Mouse (Mus musculus): Measurements from ENCODE around the gene Cadps2. TPM values are rescaled to one million over a fixed set of nuclear protein-coding genes. Genes with fewer than 3 reads are reported as not detected.

Gene Cadps2
- total RNA-seq, 2 experiments from 2014 or later, result 1.5 to 1.9 TPM

DNA sequence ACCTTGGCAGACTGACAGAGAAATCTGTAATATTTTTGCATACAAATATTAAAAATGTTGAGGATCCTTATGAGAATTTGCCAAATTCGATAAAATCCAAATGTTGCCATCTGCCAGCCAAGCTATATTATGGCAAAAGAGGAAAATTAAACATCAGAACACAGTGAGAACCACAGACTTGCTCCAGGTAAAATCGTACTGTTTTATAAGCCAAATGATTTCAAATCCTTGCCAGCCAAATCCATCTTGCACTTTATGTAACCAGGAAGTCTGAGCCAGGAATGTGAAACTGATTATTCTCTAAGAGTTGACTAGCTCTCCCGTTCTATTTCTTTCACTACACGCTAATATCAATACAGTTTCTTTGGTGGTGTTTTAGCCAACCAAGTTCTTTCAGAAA, 269.5 kb downstream of the Cadps2 start:
- intact Hi-C loops (cut with DNase I), result no loop called here
- no peak for DNase-seq

DNA sequence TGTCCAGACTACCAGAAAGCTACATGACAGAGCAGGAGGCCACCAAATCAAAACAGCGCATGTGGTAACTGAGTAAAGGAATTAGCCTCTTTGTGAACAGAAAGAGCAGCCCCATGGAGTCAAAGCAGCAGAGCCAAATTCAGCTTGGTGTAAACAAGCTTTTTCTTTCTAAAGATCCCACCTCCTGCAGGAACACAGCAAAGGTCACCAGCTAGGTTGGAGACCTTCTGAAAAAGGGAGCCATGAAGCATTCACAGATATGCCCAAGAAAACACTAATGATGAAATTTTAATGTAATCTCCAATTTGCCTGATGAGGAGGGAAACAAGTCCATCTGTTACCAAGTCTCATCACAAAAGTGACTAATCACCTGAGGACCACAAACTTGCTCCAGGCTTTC, 270.5 kb downstream of the Cadps2 start:
- intact Hi-C loops (cut with DNase I), result no loop called here
- DNase-seq, result no peak

GRCm38 (mm10) chr6:23567651-23568050, 271.6 kb downstream of the Cadps2 start:
- intact Hi-C loops (cut with DNase I), result no loop called here

DNA sequence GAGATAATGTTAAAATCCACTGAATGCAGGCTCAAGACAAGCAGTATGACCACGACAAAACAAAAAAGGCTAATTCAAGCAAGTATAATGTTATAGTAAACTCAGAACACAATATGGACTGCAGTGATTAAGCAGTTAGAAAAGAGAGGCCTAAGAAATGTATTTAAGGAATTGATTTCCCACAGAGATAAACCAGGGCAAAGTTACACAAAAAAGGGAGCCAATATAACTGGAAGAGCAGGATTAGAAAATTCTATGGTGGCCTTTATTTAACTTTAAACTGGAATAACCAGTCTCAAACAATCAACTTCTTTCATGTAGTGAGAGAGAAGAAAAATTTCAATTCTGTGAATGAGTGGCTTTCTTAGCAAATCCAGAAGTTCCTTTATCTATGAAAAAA, 289.3 kb downstream of the Cadps2 start:
- intact Hi-C loops (cut with DNase I), result no loop called here
- DNase-seq, result no peak

More at GRCm38 (mm10) chr6:23567651-23568050, 271.6 kb downstream of the Cadps2 start:
- DNase-seq, result no peak

- DNase-seq, result no peak
- intact Hi-C loops (cut with DNase I), result no loop called here
These were observed 315.5 kb downstream of the Cadps2 start for GRCm38 (mm10) chr6:23523710-23524109.

GRCm38 (mm10) chr6:23522556-23522955, 316.7 kb downstream of the Cadps2 start:
- intact Hi-C loops (cut with DNase I), result no loop called here

GRCm38 (mm10) chr6:23498611-23499010, 340.6 kb downstream of the Cadps2 start:
- DNase-seq, result no peak
- intact Hi-C loops (cut with DNase I), result loop anchor here (10.0 kb wide), 2 partner anchors 386 to 856 kb away; no protein-coding TSS in a partner anchor

More at GRCm38 (mm10) chr6:23522556-23522955, 316.7 kb downstream of the Cadps2 start:
- no peak for DNase-seq

- no peak for DNase-seq
- intact Hi-C loops (cut with DNase I), result loop anchor here (10.0 kb wide), 2 partner anchors 393 to 863 kb away; no protein-coding TSS in a partner anchor
These were observed 347.4 kb downstream of the Cadps2 start for GRCm38 (mm10) chr6:23491804-23492203.

DNA sequence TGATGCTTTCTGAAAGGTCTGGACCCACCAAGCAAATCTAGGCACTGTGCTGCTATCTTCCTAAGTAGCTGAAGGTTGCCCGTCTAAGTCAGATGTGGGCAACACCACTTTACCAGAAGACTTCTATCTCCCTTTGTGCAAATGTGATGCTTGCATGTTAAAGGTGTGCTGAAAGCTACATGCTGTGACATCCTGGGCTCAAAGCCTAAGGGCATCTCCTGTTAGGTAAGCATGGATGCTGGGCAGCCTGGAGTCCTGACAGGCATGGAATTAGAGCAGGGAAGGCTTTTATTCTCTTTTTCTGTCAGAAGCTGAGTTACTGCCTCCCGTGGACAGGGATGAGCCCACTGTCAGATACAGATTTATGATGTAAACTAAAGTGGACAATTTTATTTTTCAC, 348.8 kb downstream of the Cadps2 start:
- intact Hi-C loops (cut with DNase I), result loop anchor here (10.0 kb wide), 2 partner anchors 394 to 864 kb away; no protein-coding TSS in a partner anchor
- DNase-seq, result no peak

- intact Hi-C loops (cut with DNase I), result no loop called here
- no peak for DNase-seq
These were observed 350.2 kb downstream of the Cadps2 start for GRCm38 (mm10) chr6:23489046-23489445.

- intact Hi-C loops (cut with DNase I), result no loop called here
- DNase-seq, result peak in 1 of 2 experiments; percentile 3
These were observed 366.5 kb downstream of the Cadps2 start for GRCm38 (mm10) chr6:23472686-23473085.

DNA sequence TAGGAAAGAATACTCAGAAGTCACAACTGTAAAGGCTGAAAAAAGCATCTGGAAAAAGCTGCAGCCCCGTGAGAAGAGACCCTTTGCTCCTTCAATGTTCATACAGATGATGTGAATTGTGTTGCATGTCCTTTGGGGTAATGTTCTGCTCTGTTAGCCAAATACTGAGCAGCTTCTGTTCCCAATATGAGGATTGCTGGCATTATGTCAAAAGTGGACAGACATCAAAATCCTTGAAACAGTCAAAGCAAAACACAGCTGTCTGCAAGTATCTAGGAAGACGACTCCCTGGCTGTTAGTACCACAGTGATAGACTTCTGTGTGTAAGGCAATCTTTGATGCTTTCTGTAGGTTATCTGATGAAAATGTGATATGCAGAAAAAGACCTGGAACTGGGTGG, 367.4 kb downstream of the Cadps2 start:
- DNase-seq, result no peak
- intact Hi-C loops (cut with DNase I), result no loop called here

DNA sequence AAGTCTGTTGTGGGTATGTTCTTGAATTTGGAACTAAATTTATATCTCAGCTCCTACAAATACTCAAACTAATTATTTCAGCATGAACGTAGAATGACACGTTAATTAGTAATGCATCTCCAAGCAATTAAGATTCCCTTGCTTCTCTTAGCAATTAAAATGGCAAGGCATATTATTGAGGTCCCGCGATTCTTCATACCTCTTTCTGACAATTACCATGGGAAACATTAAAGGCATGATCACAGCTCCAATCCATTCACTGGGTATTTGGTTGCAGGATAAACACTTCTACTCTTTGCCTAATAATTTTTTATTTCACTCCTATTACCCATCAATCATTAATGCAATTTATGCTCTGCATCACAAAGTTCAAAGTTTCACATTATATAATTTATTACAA, 371.3 kb downstream of the Cadps2 start:
- DNase-seq, result no peak
- intact Hi-C loops (cut with DNase I), result loop anchor here (10.0 kb wide), 1 partner anchor 463 kb away; no protein-coding TSS in a partner anchor

GRCm38 (mm10) chr6:23462600-23463280, 376.5 kb downstream of the Cadps2 start:
- DNase-seq, result no peak
- intact Hi-C loops (cut with DNase I), result loop anchor here (10.0 kb wide), 1 partner anchor 458 kb away; no protein-coding TSS in a partner anchor

GRCm38 (mm10) chr6:23457748-23458147, 381.5 kb downstream of the Cadps2 start:
- intact Hi-C loops (cut with DNase I), result loop anchor here (10.0 kb wide), 1 partner anchor 273 kb away; no protein-coding TSS in a partner anchor
- DNase-seq, result peak; percentile 8 to 52

DNA sequence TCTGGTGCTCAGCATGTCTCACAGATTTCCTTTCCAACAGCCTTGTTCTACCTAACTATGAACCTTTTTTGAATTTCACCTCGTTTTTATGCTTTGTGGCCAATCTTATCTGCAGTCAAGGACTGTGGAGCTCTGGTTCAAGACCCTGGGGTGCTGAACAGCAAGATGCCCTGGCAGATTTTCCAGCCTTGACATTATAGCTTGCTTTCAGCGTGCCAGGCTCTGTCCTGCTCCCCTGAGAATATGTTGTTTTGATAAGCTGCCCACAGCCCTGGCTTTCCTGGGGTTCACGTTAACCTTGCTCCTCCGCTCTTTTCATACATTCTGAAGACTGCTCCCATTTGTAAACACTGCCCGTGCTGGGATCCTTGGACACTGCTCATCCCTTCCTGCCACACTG, 385.3 kb downstream of the Cadps2 start:
- intact Hi-C loops (cut with DNase I), result loop anchor here (10.0 kb wide), 1 partner anchor 269 kb away; no protein-coding TSS in a partner anchor
- no peak for DNase-seq

DNA sequence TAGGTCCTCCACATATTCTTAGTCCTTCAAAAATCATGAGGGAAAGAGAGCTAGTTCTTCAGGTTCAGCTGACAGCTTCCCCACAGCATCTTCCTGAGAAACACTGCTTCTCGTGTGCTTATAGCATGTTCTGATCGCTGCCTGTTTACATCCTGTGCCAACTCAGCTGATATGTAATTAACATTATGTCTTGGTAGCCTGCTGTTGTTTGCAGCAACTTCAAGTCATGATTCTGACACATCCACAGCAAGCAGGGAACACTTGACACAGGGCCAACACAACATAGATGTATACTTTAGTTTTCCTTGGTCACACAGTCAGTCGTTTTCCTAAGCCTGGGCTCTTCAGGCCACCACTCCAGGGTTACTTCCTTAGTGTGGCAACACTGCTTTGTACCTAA, 399.3 kb downstream of the Cadps2 start:
- intact Hi-C loops (cut with DNase I), result no loop called here
- no peak for DNase-seq

- intact Hi-C loops (cut with DNase I), result no loop called here
- DNase-seq, result no peak
These were observed 428.8 kb downstream of the Cadps2 start for GRCm38 (mm10) chr6:23410256-23411049.

- intact Hi-C loops (cut with DNase I), result no loop called here
- DNase-seq, result no peak
These were observed 445.1 kb downstream of the Cadps2 start for GRCm38 (mm10) chr6:23394131-23394530.

DNA sequence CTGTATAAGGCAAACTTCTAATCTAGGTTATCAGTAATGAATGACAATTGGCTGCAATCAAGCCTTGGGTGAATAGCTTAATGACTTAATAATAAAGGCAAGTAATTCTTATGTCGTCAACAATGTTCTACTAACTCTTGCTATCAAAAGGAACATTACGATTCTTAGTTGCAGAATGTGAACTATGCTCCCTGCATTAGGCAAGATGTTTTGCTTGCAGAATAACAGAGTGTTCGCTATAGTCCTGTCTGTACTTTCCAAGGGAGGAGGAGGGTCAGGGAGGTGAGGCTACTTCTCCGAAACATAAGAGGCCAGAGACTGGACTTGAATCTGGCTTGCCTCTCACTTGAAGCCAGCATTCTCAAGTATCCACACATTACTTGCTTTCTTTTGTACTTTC, 446.5 kb downstream of the Cadps2 start:
- intact Hi-C loops (cut with DNase I), result no loop called here
- no peak for DNase-seq

- DNase-seq, result no peak
- intact Hi-C loops (cut with DNase I), result no loop called here
These were observed 452.5 kb downstream of the Cadps2 start for GRCm38 (mm10) chr6:23386711-23387110.

DNA sequence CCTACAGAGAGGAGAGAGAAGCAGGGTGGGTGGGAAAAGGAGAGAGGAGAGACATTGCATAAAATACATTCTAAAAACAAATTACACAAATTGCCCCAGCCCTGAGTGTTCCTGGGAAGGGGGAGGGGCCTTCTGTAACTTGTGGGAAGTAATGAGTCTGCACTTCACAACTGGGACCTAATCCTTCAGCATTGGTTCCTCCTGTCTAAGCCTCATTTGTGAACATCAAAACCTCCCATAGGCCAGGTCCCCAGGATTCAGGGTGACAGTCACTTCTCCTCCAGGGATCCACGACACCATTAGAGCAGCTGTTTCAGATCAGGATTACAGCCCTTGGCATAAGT, 456.2 kb downstream of the Cadps2 start:
- DNase-seq, result no peak
- intact Hi-C loops (cut with DNase I), result no loop called here
